Mouse (Mus musculus): ENCODE data around the gene 1700025F22Rik.
"Not testable (repeated sequence)": the region's sequence is repeated elsewhere in the genome, so short reads cannot be mapped to it uniquely, and the experiment has no call there.

1700025F22Rik gene

DNA sequence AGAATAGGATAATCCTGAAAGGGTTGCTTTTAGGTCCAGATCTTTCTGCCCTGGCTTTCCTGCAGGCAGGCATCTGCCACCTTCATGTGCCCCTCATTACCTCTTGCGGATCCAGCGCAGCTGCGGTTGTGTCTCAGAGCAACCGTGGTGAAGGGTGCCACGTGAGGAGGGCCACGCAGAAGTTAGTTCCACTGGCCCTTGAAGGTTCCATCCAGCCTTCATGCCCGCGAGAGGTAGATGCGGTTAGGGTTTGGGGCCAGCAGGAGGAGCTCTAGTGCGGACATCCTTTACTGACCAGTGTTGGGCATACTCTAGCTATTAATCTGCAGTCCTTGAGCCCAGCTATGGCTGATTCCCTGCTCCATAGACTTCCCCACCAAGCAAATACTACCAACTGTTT is at the start of gene 1700025F22Rik:
1700025F22Rik (minus strand) TSS at position 149 of the 400 bp plus-strand sequence.
- DNase-seq (ENCODE audit: low spot score in 2 of 2), result no peak

DNA sequence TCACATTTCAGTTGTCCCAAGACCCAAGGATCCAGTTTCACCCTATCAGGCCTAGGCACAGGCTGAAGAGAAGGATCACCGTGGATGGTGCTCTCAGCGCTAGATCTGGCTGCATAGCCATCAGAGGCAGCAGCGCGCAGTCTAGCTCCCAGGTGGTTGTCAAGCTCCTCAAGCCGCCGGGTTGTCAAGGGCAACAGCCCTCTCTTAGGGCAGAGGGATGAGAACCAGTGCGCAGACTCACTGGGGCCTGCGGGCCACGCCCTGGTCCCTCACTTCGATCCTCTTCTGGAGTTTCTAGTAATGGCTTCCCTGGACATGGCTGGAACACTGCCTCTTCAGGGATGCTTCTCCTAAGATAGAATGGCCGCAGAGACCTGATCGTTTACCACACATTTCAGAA is 31.4 kb upstream of the 1700025F22Rik start, which contains the start of gene Ms4a13:
Ms4a13 (minus strand) TSS at position 192 of the 400 bp plus-strand sequence.
- DNase-seq (ENCODE audit: low spot score in 2 of 2), result no peak

DNA sequence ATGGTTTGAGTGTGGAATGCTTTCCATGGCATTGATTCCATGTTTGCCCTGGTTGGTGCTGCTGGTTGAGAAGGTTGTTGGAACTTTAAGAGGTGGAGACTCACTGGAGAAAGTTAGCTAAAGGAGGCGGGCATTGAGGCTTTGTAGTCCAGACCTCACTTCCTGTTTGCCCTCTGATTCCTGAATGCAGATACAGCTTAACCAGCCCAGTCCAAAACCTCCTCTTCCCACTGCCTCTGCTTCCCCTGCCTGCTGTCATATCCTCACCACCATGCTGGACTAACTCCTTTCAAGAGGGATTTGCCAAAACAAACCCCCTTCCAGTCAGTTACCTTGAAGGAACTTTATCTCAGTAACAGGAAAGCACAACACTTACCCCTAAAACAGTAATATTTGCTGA is 27.4 kb upstream of the 1700025F22Rik start:
- no peak for DNase-seq (ENCODE audit: low spot score in 2 of 2)

DNA sequence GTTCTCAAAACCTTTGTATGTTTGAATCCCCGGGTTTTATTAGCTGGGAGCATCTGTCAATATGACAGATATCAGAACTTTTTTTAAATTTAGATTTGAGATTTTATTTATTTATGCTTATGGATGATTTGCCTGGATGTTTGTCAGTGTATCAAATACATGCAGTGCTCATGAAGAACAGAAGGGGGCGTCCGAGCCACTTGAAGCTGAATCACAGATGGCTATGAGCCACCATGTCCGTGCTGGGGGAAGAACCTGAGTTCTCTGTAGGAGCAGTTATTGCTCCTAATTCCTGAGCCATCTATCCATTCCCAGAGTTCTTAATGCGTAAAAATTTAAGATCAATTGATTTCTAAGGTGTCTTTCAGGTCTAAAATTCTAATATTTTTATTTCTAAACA is 19.0 kb upstream of the 1700025F22Rik start:
- DNase-seq (ENCODE audit: low spot score in 2 of 2), result peak in 1 of 2 experiments; percentile 31

DNA sequence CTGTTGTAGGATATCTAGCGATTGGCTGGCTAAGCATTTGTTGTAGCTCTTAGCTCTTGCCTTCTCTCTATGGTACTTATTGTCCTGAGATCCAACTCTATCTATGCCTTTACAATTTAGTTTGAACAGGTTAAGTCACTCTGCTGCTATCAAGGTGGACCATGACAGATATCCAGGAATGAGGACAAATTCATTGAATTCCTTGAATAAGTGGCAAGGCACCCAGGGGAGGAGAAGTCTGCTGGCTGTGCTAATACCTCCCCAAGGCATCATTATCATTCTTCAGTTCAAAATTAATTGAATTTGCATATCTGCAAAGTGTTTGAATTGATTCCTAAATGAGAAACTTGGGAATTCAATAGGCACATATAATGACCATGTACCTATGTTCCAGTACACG is 12.3 kb upstream of the 1700025F22Rik start:
- DNase-seq (ENCODE audit: low spot score in 2 of 2), result no peak

DNA sequence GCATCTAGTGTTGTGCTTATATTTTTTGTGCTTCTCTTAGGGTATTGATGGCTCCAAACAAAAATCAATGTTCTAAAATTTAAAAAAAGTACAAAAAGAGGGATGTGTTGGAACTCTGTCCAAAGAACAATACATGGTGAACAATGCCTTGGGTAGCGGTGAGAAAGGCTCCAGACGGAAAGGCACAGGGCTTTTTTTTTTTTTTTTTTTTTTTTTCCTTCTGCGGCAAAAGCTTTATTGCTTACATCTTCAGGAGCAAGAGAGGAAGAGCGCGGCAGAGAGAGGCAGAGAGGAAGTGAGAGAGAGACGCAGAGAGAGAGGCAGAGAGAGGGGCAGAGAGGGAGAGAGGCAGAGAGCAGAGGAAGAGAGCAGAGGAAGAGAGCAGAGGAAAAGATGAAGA is 7.2 kb downstream of the 1700025F22Rik start:
- DNase-seq (ENCODE audit: low spot score in 2 of 2), result not testable (repeated sequence)

DNA sequence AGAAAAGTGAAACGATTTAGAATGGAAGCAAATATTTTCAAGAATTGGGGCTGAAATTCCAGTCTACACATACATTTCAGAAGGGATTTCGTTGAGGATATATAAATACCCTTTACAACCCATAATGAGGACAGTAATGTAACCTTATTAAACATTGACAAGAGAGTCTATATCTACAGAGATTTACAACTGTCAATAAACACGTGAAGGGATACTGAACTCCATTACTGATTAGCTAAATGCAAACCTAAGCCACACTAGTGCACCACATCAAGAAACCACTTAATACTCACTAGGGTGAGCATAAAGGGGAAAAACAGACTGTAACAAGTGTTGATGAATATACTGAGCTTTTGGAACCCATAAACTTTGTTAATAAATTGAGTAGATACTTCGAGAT is 29.8 kb downstream of the 1700025F22Rik start:
- no peak for DNase-seq (ENCODE audit: low spot score in 2 of 2)

DNA sequence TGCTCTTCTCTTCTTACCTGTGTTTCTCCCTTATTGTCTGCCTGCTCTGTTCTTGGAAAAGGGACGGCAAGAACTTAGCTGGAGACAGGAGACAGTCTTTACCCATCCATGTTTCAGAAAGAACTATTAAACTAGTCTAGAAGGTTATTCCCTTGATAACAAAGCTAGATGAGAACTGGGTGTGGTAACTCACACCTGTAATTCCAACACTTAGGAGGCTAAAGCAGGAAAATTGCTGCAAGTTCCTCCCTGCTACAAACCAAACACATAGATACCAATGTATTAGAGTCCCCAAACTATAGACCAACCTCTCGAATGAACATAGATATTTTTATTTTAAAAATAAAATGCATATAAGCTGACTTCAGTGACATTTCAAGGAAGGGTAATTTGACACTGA is 30.3 kb downstream of the 1700025F22Rik start:
- no peak for DNase-seq (ENCODE audit: low spot score in 2 of 2)

DNA sequence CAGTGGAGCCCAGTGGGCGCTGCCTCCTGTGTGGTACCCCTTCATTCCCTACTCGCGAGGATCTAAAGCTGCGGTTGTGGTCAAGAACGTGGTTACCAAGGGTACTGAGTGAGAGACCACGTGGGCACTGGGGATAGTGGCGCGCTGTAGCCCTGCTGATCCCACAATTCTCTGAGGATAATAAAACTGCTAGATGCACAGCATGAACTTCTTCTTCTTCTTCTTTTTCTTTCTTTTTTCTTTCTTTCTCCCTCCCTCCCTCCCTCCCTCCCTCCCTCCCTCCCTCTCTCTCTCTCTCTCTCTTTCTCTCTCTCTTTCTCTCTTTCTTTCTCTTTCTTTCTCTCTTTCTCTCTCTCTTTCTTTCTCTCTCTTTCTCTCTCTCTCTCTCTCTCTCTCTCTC is 34.3 kb downstream of the 1700025F22Rik start, which contains the start of gene 1700017D01Rik:
1700017D01Rik (minus strand) TSS at position 101 of the 400 bp plus-strand sequence.
- not testable (repeated sequence) for DNase-seq (ENCODE audit: low spot score in 2 of 2)

DNA sequence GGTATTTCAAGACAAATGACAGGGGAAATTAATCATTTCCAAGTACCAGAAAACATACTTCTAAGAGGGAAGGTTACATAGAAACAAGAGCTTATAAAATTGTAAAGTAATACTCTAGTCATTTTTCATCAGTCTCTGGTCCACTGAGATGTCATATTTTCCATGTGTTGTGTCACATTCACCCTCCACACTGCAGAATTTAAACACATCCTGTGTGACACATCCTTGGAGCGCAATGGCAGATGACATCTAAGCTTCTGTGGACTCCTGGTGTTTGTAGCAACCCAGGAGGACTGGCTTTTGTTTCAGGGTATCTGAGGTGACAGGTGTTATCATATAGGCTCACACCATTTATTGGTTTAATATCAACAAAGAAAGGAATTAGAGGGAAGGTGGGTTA is 35.4 kb downstream of the 1700025F22Rik start:
- no peak for DNase-seq (ENCODE audit: low spot score in 2 of 2)

DNA sequence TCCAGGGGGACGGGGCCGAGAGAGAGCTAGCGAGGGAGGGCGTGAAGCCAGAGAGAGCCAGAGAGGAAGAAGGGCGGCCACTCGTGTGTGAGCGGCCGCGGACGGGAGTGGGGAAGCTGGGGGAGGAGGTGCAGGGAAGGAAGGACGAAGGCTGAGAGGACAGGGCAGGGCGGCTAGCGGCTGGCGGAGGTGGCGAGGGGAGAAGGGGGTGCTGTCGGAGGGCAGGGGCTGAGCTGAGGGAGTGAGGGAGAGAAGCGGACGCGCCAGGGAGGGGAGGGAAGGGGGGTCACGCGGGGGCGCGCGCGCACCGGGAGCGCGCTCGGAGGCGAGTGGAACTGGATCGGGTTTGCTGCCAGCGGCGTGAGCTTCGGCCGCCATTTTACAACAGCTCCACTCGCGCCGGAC is 44.1 kb downstream of the 1700025F22Rik start:
- peak; percentile 17 to 20 for DNase-seq (ENCODE audit: low spot score in 2 of 2)

DNA sequence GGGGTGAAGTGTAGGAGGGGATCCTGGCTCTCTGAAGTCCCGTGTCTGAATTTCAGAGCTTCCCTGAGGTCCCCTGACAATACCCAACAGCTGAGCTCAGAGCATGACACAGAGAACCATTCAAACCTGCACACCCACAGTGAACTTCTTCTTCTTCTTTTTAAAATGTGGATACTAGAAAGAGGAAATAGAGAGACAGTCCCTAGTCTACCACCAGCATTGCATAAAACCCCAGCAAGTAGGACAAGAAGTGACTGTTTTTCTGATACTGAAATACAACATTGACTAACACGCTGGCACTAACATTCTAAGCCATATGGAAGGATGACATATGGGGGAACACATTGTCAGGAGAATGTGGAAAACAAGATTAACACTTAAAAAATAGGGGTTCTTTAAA is 45.8 kb downstream of the 1700025F22Rik start:
- no peak for DNase-seq (ENCODE audit: low spot score in 2 of 2)

DNA sequence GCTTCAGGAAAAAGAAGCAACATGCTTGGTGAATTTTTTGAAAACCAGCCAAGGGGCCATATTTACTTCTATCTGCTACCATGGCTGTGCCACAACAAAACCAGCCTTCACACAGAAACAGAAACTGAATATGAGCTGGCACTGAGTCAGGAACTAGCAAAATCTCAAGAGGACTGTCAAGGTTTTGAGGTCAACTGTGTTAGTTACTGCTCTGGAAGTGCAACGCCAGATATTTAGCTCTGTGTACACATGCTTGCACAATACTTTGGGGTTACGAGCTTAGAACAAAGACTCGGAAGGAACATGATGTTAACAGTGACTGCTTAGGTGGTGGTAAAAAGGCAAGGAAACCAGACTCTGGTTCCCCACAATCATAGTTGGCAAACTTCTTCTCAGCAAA is 57.4 kb downstream of the 1700025F22Rik start:
- DNase-seq (ENCODE audit: low spot score in 2 of 2), result peak; percentile 70 to 73

DNA sequence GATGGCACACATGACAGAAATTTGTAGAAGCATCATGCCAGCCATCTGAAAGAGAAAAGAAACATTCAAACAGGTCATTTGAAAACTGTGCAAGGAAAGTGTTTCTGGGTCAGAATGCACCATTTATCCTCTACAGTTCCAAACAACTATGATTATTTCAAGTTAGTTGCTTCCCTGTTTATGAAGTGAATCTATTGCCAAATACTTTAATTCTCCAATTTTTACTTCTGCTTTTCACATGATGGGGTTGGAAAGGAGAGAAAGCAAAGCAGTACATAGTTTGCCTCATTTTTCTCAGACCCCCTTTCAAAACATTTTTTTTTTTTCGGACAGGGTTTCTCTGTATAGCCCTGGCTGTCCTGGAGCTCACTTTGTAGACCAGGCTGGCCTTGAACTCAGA is 63.2 kb downstream of the 1700025F22Rik start:
- no peak for DNase-seq (ENCODE audit: low spot score in 2 of 2)

DNA sequence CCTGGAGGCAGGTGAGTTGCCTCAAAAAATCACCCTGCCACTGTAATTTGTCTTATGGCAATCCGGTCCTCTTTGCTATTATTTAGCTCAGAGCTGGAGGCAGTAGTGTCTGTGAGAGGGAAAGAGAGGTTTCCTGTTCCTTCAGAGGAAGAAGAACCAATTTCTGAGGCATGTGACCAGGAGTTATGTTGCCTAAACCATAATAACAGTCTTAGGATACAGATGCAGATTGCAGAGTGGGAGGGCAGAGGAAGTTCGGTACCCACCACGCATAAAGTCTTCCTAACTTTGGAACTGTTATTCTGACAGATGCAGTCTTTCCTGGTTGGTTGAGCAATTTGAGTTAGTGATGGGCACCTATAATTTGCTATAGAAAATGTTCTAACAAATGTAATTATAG is 66.7 kb downstream of the 1700025F22Rik start:
- no peak for DNase-seq (ENCODE audit: low spot score in 2 of 2)

DNA sequence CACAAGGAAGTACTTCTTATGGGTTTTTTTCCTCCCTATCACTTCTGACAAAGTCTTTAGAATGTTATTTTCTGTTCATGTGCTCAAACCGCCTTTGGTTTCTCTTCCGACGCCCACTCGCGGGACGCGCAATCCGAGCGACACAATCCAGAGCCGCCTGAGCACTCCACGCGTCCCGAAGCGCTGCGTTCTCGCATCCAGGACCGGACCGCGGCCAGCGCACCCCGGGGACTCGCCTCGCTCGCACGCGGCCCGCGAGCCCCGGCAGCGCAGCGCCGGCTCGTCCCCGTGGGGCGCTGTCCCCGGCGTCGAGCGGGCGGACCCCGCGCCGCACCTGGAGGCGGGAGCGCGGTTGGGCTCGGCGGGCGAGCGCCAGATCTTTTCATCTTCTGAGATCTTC is 73.0 kb downstream of the 1700025F22Rik start:
- not testable (repeated sequence) for DNase-seq (ENCODE audit: low spot score in 2 of 2)

Measured in heart, adult 9 months (tissue).